Mouse (Mus musculus) heart, embryonic 15.5 days (tissue): ENCODE data around the gene Prdm16. TPM values are rescaled to one million over a fixed set of nuclear protein-coding genes. Genes with fewer than 3 reads are reported as not detected.

Experiments used
- ATAC-seq: fragments of 200-750 bp; cut with Nextera tagmentation; replicated peaks from 2 replicates; pipeline ENCODE4 v1.8.0; 2017; ENCODE audit warnings: low read depth, moderate TSS enrichment; ENCODE audit not compliant: insufficient number of reproducible peaks, insufficient read depth, low FRiP score
- H3K27ac ChIP-seq: fragments of 300-500 bp; sonication (generic); 2 replicates; pipeline ENCODE4 v1.5.1; 2015; ENCODE audit warnings: mild to moderate bottlenecking, inconsistent platforms
- H3K27me3 ChIP-seq: fragments of 300-500 bp; sonication (generic); 2 replicates; pipeline ENCODE4 v1.6.1; 2015; ENCODE audit warnings: inconsistent platforms
- H3K36me3 ChIP-seq: fragments of 300-500 bp; sonication (generic); 2 replicates; pipeline ENCODE4 v1.6.1; 2015; ENCODE audit warnings: mild to moderate bottlenecking, inconsistent platforms
- H3K4me1 ChIP-seq: fragments of 300-500 bp; sonication (generic); replicated peaks from 2 replicates; pipeline ENCODE4 v1.6.1; 2015; ENCODE audit warnings: inconsistent platforms
- H3K4me2 ChIP-seq: fragments of 300-500 bp; sonication (generic); 2 replicates; pipeline ENCODE4 v1.6.1; 2015; ENCODE audit warnings: inconsistent platforms, mild to moderate bottlenecking, moderate library complexity
- H3K4me3 ChIP-seq: fragments of 300-500 bp; sonication (generic); 2 replicates; pipeline ENCODE4 v1.5.1; 2015; ENCODE audit warnings: mild to moderate bottlenecking, inconsistent platforms
- H3K9ac ChIP-seq: fragments of 300-500 bp; sonication (generic); 2 replicates; pipeline ENCODE4 v1.6.1; 2015; ENCODE audit warnings: mild to moderate bottlenecking, inconsistent platforms
- H3K9me3 ChIP-seq: fragments of 300-500 bp; sonication (generic); replicated peaks from 2 replicates; pipeline ENCODE4 v1.6.1; 2016; ENCODE audit warnings: inconsistent platforms
- WGBS: fragments of 180-500 bp; shearing (Covaris S2); methylation state at CpG from one replicate; pipeline ENCODE4 v1.1.7; 2015; ENCODE audit warnings: mixed read lengths; 5-methylcytosine and 5-hydroxymethylcytosine counted together
- polyA plus RNA-seq: library from polyadenylated mRNA; unstranded; fragments of >200 nt; fragmentation: Nextera tagmentation; extraction: Ambion mirVana; gene quantifications from 2 replicates; pipeline ENCODE4 v1.2.1, GENCODE M21; 2015

Gene Prdm16
- polyA plus RNA-seq, 1 experiment from 2014 or later, result 20.9 TPM

- no peaks in the 10 kb centered on the region for H3K9me3 ChIP-seq
- 11% methylated on average over 15 of the region's 15 CpGs for WGBS
- ATAC-seq, result no peak
- H3K27ac ChIP-seq, result peak overlapping the region; percentile 92
- peak overlapping the region; percentile 77 for H3K9ac ChIP-seq
- H3K4me1 ChIP-seq, result peaks cover 25% of the 10 kb centered on the region
- H3K36me3 ChIP-seq, result no peaks in the 10 kb centered on the region
- H3K4me2 ChIP-seq, result peak overlapping the region; percentile 85
- H3K27me3 ChIP-seq, result peaks cover 81% of the 10 kb centered on the region
- H3K4me3 ChIP-seq, result peak overlapping the region; percentile 76
These were observed 1.7 kb upstream of the Prdm16 start for GRCm38 (mm10) chr4:154638320-154638886.

GRCm38 (mm10) chr4:154637468-154638319 is 1.0 kb upstream of the Prdm16 start:
- Histone ChIP-seq H3K4me3 (peak overlapping the region; percentile 76), H3K9ac (peak overlapping the region; percentile 77), H3K4me1 (peaks cover 24% of the 10 kb centered on the region), H3K9me3 (no peaks in the 10 kb centered on the region), H3K36me3 (no peaks in the 10 kb centered on the region), H3K27me3 (peaks cover 81% of the 10 kb centered on the region), H3K27ac (peak overlapping the region; percentile 92), H3K4me2 (peak overlapping the region; percentile 85)
- WGBS, result 2% methylated on average over 69 of the region's 73 CpGs
- ATAC-seq, result no peak

DNA sequence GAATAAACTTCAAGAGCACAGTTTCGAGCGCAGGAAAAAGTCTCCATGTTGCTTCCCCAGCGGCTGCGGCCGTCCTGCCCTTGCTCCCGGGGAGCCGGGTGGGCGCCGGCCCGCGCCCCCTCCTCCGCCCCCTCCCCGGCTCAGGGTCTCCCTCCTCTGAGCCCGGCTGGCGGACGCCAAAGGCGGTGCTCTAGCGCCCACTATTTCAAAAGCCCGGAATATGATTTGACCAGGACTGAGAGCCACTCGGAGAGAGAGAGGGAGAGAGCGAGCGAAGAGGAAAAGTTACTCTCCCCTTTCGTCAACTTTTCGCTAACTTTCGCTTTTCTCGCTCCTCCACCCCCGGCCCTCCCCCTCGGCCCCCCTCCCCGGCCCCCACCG is 630 bp downstream of the Prdm16 start:
- Histone ChIP-seq H3K9ac (peak overlapping the region; percentile 77), H3K4me3 (peak overlapping the region; percentile 76), H3K36me3 (no peaks in the 10 kb centered on the region), H3K9me3 (no peaks in the 10 kb centered on the region), H3K27me3 (peaks cover 74% of the 10 kb centered on the region), H3K27ac (peak overlapping the region; percentile 92), H3K4me1 (peaks cover 26% of the 10 kb centered on the region), H3K4me2 (peak overlapping the region; percentile 85)
- WGBS, result 0% methylated on average over 22 of the region's 30 CpGs
- ATAC-seq, result peak; percentile 65

- Histone ChIP-seq H3K27me3 (peaks cover 72% of the 10 kb centered on the region), H3K4me3 (peak overlapping the region; percentile 76), H3K36me3 (no peaks in the 10 kb centered on the region), H3K9me3 (no peaks in the 10 kb centered on the region), H3K4me2 (peak overlapping the region; percentile 85), H3K4me1 (peaks cover 29% of the 10 kb centered on the region), H3K27ac (peak overlapping the region; percentile 92), H3K9ac (peak overlapping the region; percentile 77)
- peak; percentile 9; the same call in 1 of the 2 replicates for ATAC-seq
- WGBS, result under 1% methylated on average over 94 of the region's 94 CpGs
These were observed 1.2 kb downstream of the Prdm16 start for GRCm38 (mm10) chr4:154635241-154636052.

GRCm38 (mm10) chr4:154634470-154635240 is 2.0 kb downstream of the Prdm16 start:
- Histone ChIP-seq H3K4me3 (peak overlapping the region; percentile 76), H3K27ac (peak overlapping the region; percentile 92), H3K4me2 (peak overlapping the region; percentile 85), H3K9me3 (no peaks in the 10 kb centered on the region), H3K27me3 (peaks cover 66% of the 10 kb centered on the region), H3K4me1 (peaks cover 34% of the 10 kb centered on the region), H3K9ac (peak overlapping the region; percentile 77), H3K36me3 (no peaks in the 10 kb centered on the region)
- WGBS, result 16% methylated on average over 44 of the region's 44 CpGs
- no peak for ATAC-seq

DNA sequence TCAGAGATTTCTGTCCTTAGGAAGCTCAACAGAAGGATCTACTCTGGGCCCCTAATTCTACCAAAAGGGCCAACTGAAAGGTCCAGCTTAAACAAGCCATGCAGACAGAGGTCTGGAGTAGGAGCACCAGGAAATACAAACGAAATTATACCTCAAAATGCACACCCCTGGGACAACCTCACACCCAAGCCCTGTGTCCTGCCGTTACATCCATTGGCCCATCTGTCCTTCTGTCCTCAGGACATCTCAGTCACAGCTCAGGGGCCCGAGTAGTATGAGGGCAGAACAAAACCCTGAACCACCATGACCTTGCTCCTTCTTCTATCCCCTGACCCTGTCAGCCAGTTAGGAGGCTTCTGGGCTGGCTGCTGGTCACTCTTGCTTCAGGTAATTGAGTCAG is 2.7 kb downstream of the Prdm16 start:
- peak overlapping the region; percentile 77 for H3K9ac ChIP-seq
- H3K4me1 ChIP-seq, result peaks cover 38% of the 10 kb centered on the region
- H3K27me3 ChIP-seq, result peaks cover 60% of the 10 kb centered on the region
- peak overlapping the region; percentile 92 for H3K27ac ChIP-seq
- ATAC-seq, result no peak
- peak overlapping the region; percentile 85 for H3K4me2 ChIP-seq
- no peaks in the 10 kb centered on the region for H3K9me3 ChIP-seq
- no peaks in the 10 kb centered on the region for H3K36me3 ChIP-seq
- H3K4me3 ChIP-seq, result peak overlapping the region; percentile 76
- WGBS, result 33% methylated on average over 3 of the region's 3 CpGs

GRCm38 (mm10) chr4:154632800-154633764 is 3.6 kb downstream of the Prdm16 start:
- Histone ChIP-seq H3K4me2 (peak overlapping the region; percentile 85), H3K27me3 (peaks cover 54% of the 10 kb centered on the region), H3K4me3 (peak overlapping the region; percentile 76), H3K9me3 (no peaks in the 10 kb centered on the region), H3K36me3 (no peaks in the 10 kb centered on the region), H3K4me1 (peaks cover 43% of the 10 kb centered on the region), H3K27ac (peak overlapping the region; percentile 37), H3K9ac (peak overlapping the region; percentile 77)
- 35% methylated on average over 14 of the region's 14 CpGs for WGBS
- no peak for ATAC-seq

DNA sequence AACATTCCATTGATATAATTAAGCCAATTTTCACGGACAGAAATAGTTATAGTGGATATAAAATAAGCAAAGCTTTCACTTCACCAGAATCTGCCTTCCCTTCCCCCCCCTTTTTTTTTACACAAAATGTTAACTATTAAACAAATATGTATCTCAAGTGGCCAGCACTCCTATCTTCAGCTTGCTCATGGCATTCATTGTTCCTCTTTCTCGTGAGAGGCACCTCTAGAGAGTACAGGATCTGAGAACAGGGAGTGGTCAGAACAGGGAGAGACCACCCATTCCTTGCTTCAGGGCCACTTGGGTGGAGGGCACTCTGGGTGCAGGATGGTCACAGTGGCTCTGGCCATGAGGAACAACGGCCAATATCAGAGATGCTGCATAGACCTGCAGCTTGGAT is 5.9 kb downstream of the Prdm16 start:
- Histone ChIP-seq H3K27ac (no peak overlapping the region), H3K4me2 (peak overlapping the region; percentile 20), H3K4me3 (no peak overlapping the region), H3K27me3 (peaks cover 43% of the 10 kb centered on the region), H3K36me3 (no peaks in the 10 kb centered on the region), H3K9ac (no peak overlapping the region), H3K4me1 (peaks cover 59% of the 10 kb centered on the region), H3K9me3 (no peaks in the 10 kb centered on the region)
- WGBS, result 38% methylated on average over 3 of the region's 3 CpGs
- no peak for ATAC-seq

GRCm38 (mm10) chr4:154627419-154628142 is 9.1 kb downstream of the Prdm16 start:
- no peak for ATAC-seq
- Histone ChIP-seq H3K36me3 (no peaks in the 10 kb centered on the region), H3K4me1 (peaks cover 73% of the 10 kb centered on the region), H3K4me3 (no peak overlapping the region), H3K27ac (no peak overlapping the region), H3K9me3 (no peaks in the 10 kb centered on the region), H3K27me3 (peaks cover 19% of the 10 kb centered on the region), H3K9ac (no peak overlapping the region), H3K4me2 (no peak overlapping the region)
- 76% methylated on average over 5 of the region's 5 CpGs for WGBS
